Mouse (Mus musculus): ENCODE results near the gene Acot7. TPM values are rescaled to one million over a fixed set of nuclear protein-coding genes. Genes with fewer than 3 reads are reported as not detected.

Gene Acot7
- polyA plus RNA-seq (2015; fragmentation: Nextera tagmentation; extraction: Ambion mirVana), result 437 and 480 TPM in 2 replicates

- no peaks in the 10 kb centered on the region for H3K36me3 ChIP-seq (ENCODE audit: control insufficient read depth, insufficient read depth, low read length)
- under 1% methylated on average over 63 of the region's 108 CpGs for WGBS
- peak within 1 kb of the TSS; percentile 81 for H3K4me2 ChIP-seq (ENCODE audit: low read length)
- peak within 1 kb of the TSS; percentile 83 for H3K27ac ChIP-seq (ENCODE audit: low read length)
- H3K4me3 ChIP-seq (ENCODE audit: low read depth, low read length), result peak within 1 kb of the TSS; percentile 62
- H3K9ac ChIP-seq (ENCODE audit: low read depth, low read length), result peak within 1 kb of the TSS; percentile 84
- H3K27me3 ChIP-seq (ENCODE audit: control insufficient read depth, insufficient read depth, low read depth, low read length), result no peaks in the 10 kb centered on the region; the same call in 1 of the 2 replicates
- no peaks in the 10 kb centered on the region for H3K9me3 ChIP-seq (replicated peaks; ENCODE audit: control insufficient read depth, low read length, poor library complexity, severe bottlenecking)
- H3K4me1 ChIP-seq (ENCODE audit: control insufficient read depth, insufficient read depth, low read length), result peaks cover 15% of the 10 kb centered on the region
- peak; percentile 92 for ATAC-seq
These were observed at the start of gene Acot7 for GRCm38 (mm10) chr4:152177537-152178343. TSS of gene Acot7 (plus strand) at chr4:152178134.

GRCm38 (mm10) chr4:152128784-152129183, 49.1 kb upstream of the Acot7 start:
- 53% methylated on average over 5 of the region's 5 CpGs for WGBS
- Histone ChIP-seq H3K27me3 (ENCODE audit: control insufficient read depth, insufficient read depth, low read depth, low read length) (peaks cover 93% of the 10 kb centered on the region), H3K9ac (ENCODE audit: low read depth, low read length) (no peak overlapping the region), H3K27ac (ENCODE audit: low read length) (no peak overlapping the region), H3K4me2 (ENCODE audit: low read length) (no peak overlapping the region), H3K4me3 (ENCODE audit: low read depth, low read length) (no peak overlapping the region), H3K36me3 (ENCODE audit: control insufficient read depth, insufficient read depth, low read length) (no peaks in the 10 kb centered on the region), H3K9me3 (replicated peaks; ENCODE audit: control insufficient read depth, low read length, poor library complexity, severe bottlenecking) (no peaks in the 10 kb centered on the region), H3K4me1 (ENCODE audit: control insufficient read depth, insufficient read depth, low read length) (peaks cover 19% of the 10 kb centered on the region)
- no peak for ATAC-seq

GRCm38 (mm10) chr4:152129395-152129930, 48.5 kb upstream of the Acot7 start:
- H3K4me2 ChIP-seq (ENCODE audit: low read length), result no peak overlapping the region
- no peak overlapping the region for H3K27ac ChIP-seq (ENCODE audit: low read length)
- H3K27me3 ChIP-seq (ENCODE audit: control insufficient read depth, insufficient read depth, low read depth, low read length), result peaks cover 92% of the 10 kb centered on the region
- ATAC-seq, result no peak
- H3K4me1 ChIP-seq (ENCODE audit: control insufficient read depth, insufficient read depth, low read length), result peaks cover 19% of the 10 kb centered on the region
- H3K36me3 ChIP-seq (ENCODE audit: control insufficient read depth, insufficient read depth, low read length), result no peaks in the 10 kb centered on the region
- no peak overlapping the region for H3K9ac ChIP-seq (ENCODE audit: low read depth, low read length)
- WGBS, result 28% methylated on average over 13 of the region's 13 CpGs
- no peaks in the 10 kb centered on the region for H3K9me3 ChIP-seq (replicated peaks; ENCODE audit: control insufficient read depth, low read length, poor library complexity, severe bottlenecking)
- H3K4me3 ChIP-seq (ENCODE audit: low read depth, low read length), result no peak overlapping the region

DNA sequence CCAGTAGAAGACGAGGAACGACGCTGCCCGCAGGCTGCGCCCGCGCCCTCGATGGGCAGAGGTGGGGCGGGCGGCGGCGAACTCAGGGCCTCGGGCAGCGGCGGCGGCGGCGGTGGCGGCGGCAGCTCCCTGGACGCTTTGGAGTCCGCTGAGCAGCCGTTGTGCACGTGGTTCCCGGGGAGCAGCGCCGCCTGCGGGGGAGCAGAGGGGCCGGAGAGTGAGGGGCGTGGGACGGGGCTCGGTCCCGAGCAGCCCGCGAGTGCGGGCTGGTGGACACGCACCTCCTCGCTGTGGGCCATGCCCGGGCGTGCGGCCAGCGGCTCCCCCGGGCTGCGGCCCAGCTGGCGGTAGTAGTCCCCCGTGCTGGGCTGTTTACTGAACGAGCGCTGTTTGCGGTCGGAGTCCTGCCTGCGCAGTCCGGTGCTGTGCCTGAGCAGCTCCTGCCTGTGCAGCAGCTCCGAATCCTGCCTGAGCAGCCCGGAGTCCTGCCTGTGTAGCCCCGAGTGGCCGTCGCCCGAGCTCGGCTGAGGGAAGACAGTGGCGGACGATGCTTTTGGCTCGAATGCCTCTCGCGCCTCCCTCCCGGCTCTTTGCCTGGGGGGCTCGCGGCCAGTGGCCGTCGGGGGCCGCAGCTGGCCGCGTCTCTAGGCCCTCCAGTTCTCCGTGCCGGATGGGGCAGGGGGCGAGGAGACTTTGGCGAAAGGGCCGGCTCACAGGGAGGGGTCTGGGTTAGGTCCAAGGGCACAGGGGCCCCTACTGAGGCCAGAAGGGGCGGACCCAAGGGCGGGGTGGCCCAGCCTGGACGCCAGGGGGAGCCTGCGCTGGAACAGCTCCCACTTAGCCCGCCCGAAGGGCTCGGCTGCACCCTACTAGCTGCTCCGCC, 46.9 kb upstream of the Acot7 start:
- peaks cover 78% of the 10 kb centered on the region for H3K27me3 ChIP-seq (ENCODE audit: control insufficient read depth, insufficient read depth, low read depth, low read length)
- WGBS, result under 1% methylated on average over 58 of the region's 85 CpGs
- peaks cover 16% of the 10 kb centered on the region for H3K4me1 ChIP-seq (ENCODE audit: control insufficient read depth, insufficient read depth, low read length)
- H3K9ac ChIP-seq (ENCODE audit: low read depth, low read length), result peak overlapping the region; percentile 41; the same call in 1 of the 2 replicates
- ATAC-seq, result peak; percentile 77
- no peaks in the 10 kb centered on the region for H3K36me3 ChIP-seq (ENCODE audit: control insufficient read depth, insufficient read depth, low read length)
- H3K9me3 ChIP-seq (replicated peaks; ENCODE audit: control insufficient read depth, low read length, poor library complexity, severe bottlenecking), result no peaks in the 10 kb centered on the region
- H3K27ac ChIP-seq (ENCODE audit: low read length), result no peak overlapping the region
- peak overlapping the region; percentile 29 for H3K4me3 ChIP-seq (ENCODE audit: low read depth, low read length)
- H3K4me2 ChIP-seq (ENCODE audit: low read length), result peak overlapping the region; percentile 53

DNA sequence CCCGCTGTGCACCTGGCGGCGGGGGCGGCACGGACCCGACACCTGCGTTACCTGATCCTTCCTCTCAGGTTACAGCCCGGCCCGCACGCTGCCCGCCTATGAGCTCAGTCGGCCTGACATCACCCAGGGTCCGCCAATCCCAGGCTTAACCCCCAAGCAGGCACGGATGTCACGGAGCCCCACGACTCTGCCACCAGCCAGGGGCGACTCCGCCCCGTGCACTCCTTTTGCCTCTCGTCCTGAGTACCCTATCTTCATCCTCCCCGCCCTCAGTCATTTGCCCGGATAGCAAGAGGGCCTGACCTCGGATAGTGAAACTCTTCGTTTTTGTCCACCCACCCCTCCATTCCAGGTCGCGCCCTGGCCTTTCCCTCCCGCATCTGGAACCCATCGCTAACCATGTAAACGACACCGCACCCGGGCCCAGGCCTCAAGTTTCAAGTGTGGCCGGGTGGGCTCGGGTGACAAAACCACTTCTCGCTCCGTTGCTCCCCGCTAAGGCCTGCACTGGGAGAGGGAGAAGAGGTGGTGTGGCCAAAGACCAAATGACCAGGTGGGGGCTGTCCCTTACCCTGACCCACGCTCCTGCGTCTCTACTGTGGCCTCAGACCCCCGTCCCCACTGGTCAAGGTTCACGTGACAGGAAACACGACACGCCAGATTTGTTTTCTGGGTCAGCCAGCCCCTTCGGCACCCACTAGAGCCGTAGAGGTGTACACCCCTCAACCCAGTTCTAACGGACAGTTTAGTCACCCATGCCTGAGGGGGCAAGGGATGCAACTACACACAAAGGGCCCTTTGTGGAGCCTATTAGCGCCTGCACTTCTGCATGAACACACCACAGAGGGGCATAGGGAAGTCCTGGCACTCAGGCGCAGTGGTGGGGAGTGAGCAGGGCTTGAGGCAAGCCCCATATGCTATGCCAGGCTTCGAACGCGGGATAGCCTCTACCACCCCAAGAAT, 45.8 kb upstream of the Acot7 start:
- WGBS, result 4% methylated on average over 50 of the region's 50 CpGs
- no peak overlapping the region for H3K9ac ChIP-seq (ENCODE audit: low read depth, low read length)
- H3K9me3 ChIP-seq (replicated peaks; ENCODE audit: control insufficient read depth, low read length, poor library complexity, severe bottlenecking), result no peaks in the 10 kb centered on the region
- H3K27ac ChIP-seq (ENCODE audit: low read length), result no peak overlapping the region
- no peak overlapping the region for H3K4me3 ChIP-seq (ENCODE audit: low read depth, low read length)
- ATAC-seq, result no peak
- peaks cover 9% of the 10 kb centered on the region for H3K4me1 ChIP-seq (ENCODE audit: control insufficient read depth, insufficient read depth, low read length)
- H3K27me3 ChIP-seq (ENCODE audit: control insufficient read depth, insufficient read depth, low read depth, low read length), result peaks cover 69% of the 10 kb centered on the region
- no peaks in the 10 kb centered on the region for H3K36me3 ChIP-seq (ENCODE audit: control insufficient read depth, insufficient read depth, low read length)
- no peak overlapping the region; the same call in 1 of the 2 replicates for H3K4me2 ChIP-seq (ENCODE audit: low read length)

GRCm38 (mm10) chr4:152132772-152133169, 45.2 kb upstream of the Acot7 start:
- 28% methylated on average over 10 of the region's 10 CpGs for WGBS
- H3K36me3 ChIP-seq (ENCODE audit: control insufficient read depth, insufficient read depth, low read length), result no peaks in the 10 kb centered on the region
- no peaks in the 10 kb centered on the region for H3K9me3 ChIP-seq (replicated peaks; ENCODE audit: control insufficient read depth, low read length, poor library complexity, severe bottlenecking)
- peaks cover 9% of the 10 kb centered on the region for H3K4me1 ChIP-seq (ENCODE audit: control insufficient read depth, insufficient read depth, low read length)
- no peak overlapping the region for H3K4me2 ChIP-seq (ENCODE audit: low read length)
- no peak overlapping the region for H3K27ac ChIP-seq (ENCODE audit: low read length)
- ATAC-seq, result no peak
- H3K9ac ChIP-seq (ENCODE audit: low read depth, low read length), result no peak overlapping the region
- peaks cover 62% of the 10 kb centered on the region for H3K27me3 ChIP-seq (ENCODE audit: control insufficient read depth, insufficient read depth, low read depth, low read length)
- H3K4me3 ChIP-seq (ENCODE audit: low read depth, low read length), result no peak overlapping the region

GRCm38 (mm10) chr4:152133213-152133612, 44.7 kb upstream of the Acot7 start:
- WGBS, result 53% methylated on average over 5 of the region's 5 CpGs
- Histone ChIP-seq H3K4me1 (ENCODE audit: control insufficient read depth, insufficient read depth, low read length) (peaks cover 9% of the 10 kb centered on the region), H3K9me3 (replicated peaks; ENCODE audit: control insufficient read depth, low read length, poor library complexity, severe bottlenecking) (no peaks in the 10 kb centered on the region), H3K4me3 (ENCODE audit: low read depth, low read length) (no peak overlapping the region), H3K27me3 (ENCODE audit: control insufficient read depth, insufficient read depth, low read depth, low read length) (peaks cover 57% of the 10 kb centered on the region), H3K4me2 (ENCODE audit: low read length) (no peak overlapping the region), H3K9ac (ENCODE audit: low read depth, low read length) (no peak overlapping the region), H3K27ac (ENCODE audit: low read length) (no peak overlapping the region), H3K36me3 (ENCODE audit: control insufficient read depth, insufficient read depth, low read length) (no peaks in the 10 kb centered on the region)
- no peak for ATAC-seq

DNA sequence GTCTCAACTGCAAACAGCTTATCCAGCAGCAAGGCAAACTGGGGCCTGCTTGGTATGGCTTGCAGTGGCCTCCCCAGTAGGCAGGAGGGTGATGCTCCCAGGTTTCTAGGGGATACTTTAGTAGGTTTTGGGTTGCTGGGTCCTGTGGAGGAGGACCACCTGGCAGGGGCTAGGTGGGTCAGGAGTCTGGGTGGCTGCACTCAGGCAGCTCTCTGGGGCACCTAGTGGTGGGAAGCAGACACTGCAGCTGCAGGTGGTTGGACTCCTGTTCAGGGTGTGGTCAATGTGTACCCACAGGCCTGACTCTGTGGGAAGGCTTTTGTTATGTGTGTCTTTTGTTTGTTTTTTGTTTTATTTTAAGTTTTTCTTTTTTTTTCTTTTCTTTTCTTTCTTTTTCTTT, 43.4 kb upstream of the Acot7 start:
- H3K36me3 ChIP-seq (ENCODE audit: control insufficient read depth, insufficient read depth, low read length), result no peaks in the 10 kb centered on the region
- ATAC-seq, result no peak
- H3K9me3 ChIP-seq (replicated peaks; ENCODE audit: control insufficient read depth, low read length, poor library complexity, severe bottlenecking), result no peaks in the 10 kb centered on the region

More for the DNA sequence above, 43.4 kb upstream of the Acot7 start:
- peaks cover 50% of the 10 kb centered on the region for H3K27me3 ChIP-seq (ENCODE audit: control insufficient read depth, insufficient read depth, low read depth, low read length)
- H3K9ac ChIP-seq (ENCODE audit: low read depth, low read length), result no peak overlapping the region
- no peak overlapping the region for H3K4me2 ChIP-seq (ENCODE audit: low read length)
- H3K4me1 ChIP-seq (ENCODE audit: control insufficient read depth, insufficient read depth, low read length), result peaks cover 16% of the 10 kb centered on the region
- H3K4me3 ChIP-seq (ENCODE audit: low read depth, low read length), result no peak overlapping the region
- no peak overlapping the region for H3K27ac ChIP-seq (ENCODE audit: low read length)
